Mouse (Mus musculus) midbrain, embryonic 13.5 days (tissue): Measurements from ENCODE around the gene Cdc6. TPM values are rescaled to one million over a fixed set of nuclear protein-coding genes. Genes with fewer than 3 reads are reported as not detected.

Source experiments
- ATAC-seq: fragments of 200-750 bp; cut with Nextera tagmentation; 2 replicates; pipeline ENCODE4 v1.8.0; 2017; ENCODE audit warnings: mild to moderate bottlenecking, moderate TSS enrichment, moderate library complexity
- H3K27ac ChIP-seq: fragments of 300-500 bp; sonication (generic); 2 replicates; pipeline ENCODE4 v1.5.1; 2015; ENCODE audit warnings: inconsistent platforms, mild to moderate bottlenecking, moderate library complexity
- H3K27me3 ChIP-seq: fragments of 300-500 bp; sonication (generic); 2 replicates; pipeline ENCODE4 v1.6.1; 2015; ENCODE audit warnings: mild to moderate bottlenecking, inconsistent platforms
- H3K36me3 ChIP-seq: fragments of 300-500 bp; sonication (generic); 2 replicates; pipeline ENCODE4 v1.6.1; 2015; ENCODE audit warnings: mild to moderate bottlenecking, inconsistent platforms
- H3K4me1 ChIP-seq: fragments of 300-500 bp; sonication (generic); replicated peaks from 2 replicates; pipeline ENCODE4 v1.6.1; 2015; ENCODE audit warnings: inconsistent platforms
- H3K4me2 ChIP-seq: fragments of 300-500 bp; sonication (generic); replicated peaks from 2 replicates; pipeline ENCODE4 v1.6.1; 2015; ENCODE audit warnings: moderate library complexity, mild to moderate bottlenecking, inconsistent platforms
- H3K4me3 ChIP-seq: fragments of 300-500 bp; sonication (generic); replicated peaks from 2 replicates; pipeline ENCODE4 v1.5.1; 2015; ENCODE audit warnings: mild to moderate bottlenecking, inconsistent platforms
- H3K9ac ChIP-seq: fragments of 300-500 bp; sonication (generic); replicated peaks from 2 replicates; pipeline ENCODE4 v1.6.1; 2015; ENCODE audit warnings: mild to moderate bottlenecking, inconsistent platforms
- H3K9me3 ChIP-seq: fragments of 300-500 bp; sonication (generic); 2 replicates; pipeline ENCODE4 v1.6.1; 2016; ENCODE audit warnings: mild to moderate bottlenecking, inconsistent platforms
- WGBS: fragments of 180-500 bp; shearing (Covaris S2); methylation state at CpG from one replicate; pipeline ENCODE4 v1.1.7; 2015; 5-methylcytosine and 5-hydroxymethylcytosine counted together
- polyA plus RNA-seq: library from polyadenylated mRNA; unstranded; fragments of >200 nt; fragmentation: Nextera tagmentation; extraction: Ambion mirVana; gene quantifications from 2 replicates; pipeline ENCODE4 v1.2.1, GENCODE M21; 2015

Gene Cdc6
- polyA plus RNA-seq, 1 experiment from 2014 or later: 11.3 TPM

GRCm38 (mm10) chr11:98959437-98960312 lies 52.1 kb downstream of the Cdc6 start:
- H3K27ac ChIP-seq: peak overlapping the region; percentile 39
- under 1% methylated on average over 43 of the region's 43 CpGs for WGBS

GRCm38 (mm10) chr11:98960313-98960906 lies 52.8 kb downstream of the Cdc6 start:
- Histone ChIP-seq H3K9me3 (no peaks in the 10 kb centered on the region), H3K4me1 (peaks cover 69% of the 10 kb centered on the region), H3K27ac (peak overlapping the region; percentile 39; the same call in 1 of the 2 replicates), H3K27me3 (peaks cover 22% of the 10 kb centered on the region), H3K9ac (peak overlapping the region; percentile 75), H3K4me3 (peak overlapping the region; percentile 58), H3K4me2 (peak overlapping the region; percentile 98), H3K36me3 (no peaks in the 10 kb centered on the region)
- 1% methylated on average over 53 of the region's 53 CpGs for WGBS
- peak; percentile 3; the same call in 1 of the 2 replicates for ATAC-seq

More at GRCm38 (mm10) chr11:98959437-98960312, 52.1 kb downstream of the Cdc6 start:
- Histone ChIP-seq H3K4me2 (peak overlapping the region; percentile 98), H3K27me3 (peaks cover 22% of the 10 kb centered on the region), H3K4me3 (peak overlapping the region; percentile 58), H3K9ac (peak overlapping the region; percentile 75), H3K36me3 (no peaks in the 10 kb centered on the region), H3K9me3 (no peaks in the 10 kb centered on the region), H3K4me1 (peaks cover 69% of the 10 kb centered on the region)
- ATAC-seq: peak; percentile 46

GRCm38 (mm10) chr11:98961051-98961592 lies 53.5 kb downstream of the Cdc6 start:
- Histone ChIP-seq H3K4me3 (peak overlapping the region; percentile 58), H3K9ac (peak overlapping the region; percentile 75), H3K9me3 (no peaks in the 10 kb centered on the region), H3K4me2 (peak overlapping the region; percentile 98), H3K27me3 (peaks cover 22% of the 10 kb centered on the region), H3K27ac (no peak overlapping the region), H3K4me1 (peaks cover 71% of the 10 kb centered on the region), H3K36me3 (no peaks in the 10 kb centered on the region)
- 2% methylated on average over 18 of the region's 18 CpGs for WGBS
- no peak for ATAC-seq

GRCm38 (mm10) chr11:98961766-98962165 lies 54.2 kb downstream of the Cdc6 start:
- Histone ChIP-seq H3K4me1 (peaks cover 77% of the 10 kb centered on the region), H3K9me3 (no peaks in the 10 kb centered on the region), H3K4me3 (peak overlapping the region; percentile 58), H3K27ac (no peak overlapping the region), H3K9ac (peak overlapping the region; percentile 75; the same call in 1 of the 2 replicates), H3K27me3 (peaks cover 22% of the 10 kb centered on the region), H3K36me3 (no peaks in the 10 kb centered on the region), H3K4me2 (peak overlapping the region; percentile 98)
- 7% methylated on average over 8 of the region's 8 CpGs for WGBS
- ATAC-seq: no peak

- Histone ChIP-seq H3K9ac (peak overlapping the region; percentile 62; the same call in 1 of the 2 replicates), H3K9me3 (no peaks in the 10 kb centered on the region), H3K36me3 (no peaks in the 10 kb centered on the region), H3K4me2 (peak overlapping the region; percentile 98), H3K27me3 (peaks cover 22% of the 10 kb centered on the region), H3K4me3 (peak overlapping the region; percentile 58), H3K4me1 (peaks cover 85% of the 10 kb centered on the region), H3K27ac (no peak overlapping the region)
- ATAC-seq: no peak
- WGBS: 9% methylated on average over 12 of the region's 12 CpGs
These were observed 55.0 kb downstream of the Cdc6 start for GRCm38 (mm10) chr11:98962421-98963095.

DNA sequence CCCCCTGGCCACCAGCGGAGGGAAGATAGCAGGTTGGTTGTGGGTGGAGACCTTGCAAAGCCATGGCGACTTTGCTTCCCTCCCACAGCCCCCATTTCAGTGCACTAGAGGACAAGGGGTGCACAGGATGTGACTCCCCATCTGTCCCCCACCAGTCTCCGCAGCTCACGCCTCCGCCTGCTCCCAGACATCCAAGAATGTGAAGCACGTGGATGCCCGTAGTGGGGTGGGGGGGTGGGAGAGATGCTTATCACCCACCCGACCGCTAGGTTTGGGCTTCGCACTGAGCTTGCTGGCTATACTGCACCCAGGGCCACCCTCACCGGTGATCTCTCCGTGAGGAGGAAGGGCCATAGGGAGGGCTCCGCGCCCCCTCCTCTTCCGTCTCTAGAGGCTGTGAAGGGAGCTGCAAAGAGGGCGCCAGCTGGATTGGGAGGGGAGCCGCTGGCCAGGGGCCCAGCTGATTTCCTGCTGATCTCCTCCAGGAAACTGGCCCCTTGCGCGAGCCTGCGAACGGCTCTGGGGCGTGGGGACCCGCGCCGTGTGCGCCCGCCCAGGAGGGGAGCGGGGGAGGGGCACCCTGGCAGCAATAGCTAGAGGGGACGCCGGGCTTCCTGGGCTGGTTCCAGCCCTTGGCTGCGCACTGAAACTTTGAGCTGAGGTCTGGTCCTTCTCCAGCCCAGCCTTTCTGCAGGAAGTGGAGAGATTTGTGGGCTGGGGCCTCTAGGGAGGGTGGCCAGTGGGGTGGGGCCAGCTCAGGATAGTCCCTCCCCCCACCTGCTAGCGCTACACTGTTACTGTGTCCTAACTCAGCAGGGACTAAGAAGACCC lies 55.8 kb downstream of the Cdc6 start:
- H3K36me3 ChIP-seq: no peaks in the 10 kb centered on the region
- peak; percentile 49 for ATAC-seq

GRCm38 (mm10) chr11:98964201-98964615 lies 56.6 kb downstream of the Cdc6 start:
- Histone ChIP-seq H3K4me2 (peak overlapping the region; percentile 98), H3K4me1 (peaks cover 100% of the 10 kb centered on the region), H3K4me3 (peak overlapping the region; percentile 58; the same call in 1 of the 2 replicates), H3K9me3 (no peaks in the 10 kb centered on the region), H3K36me3 (no peaks in the 10 kb centered on the region), H3K27ac (peak overlapping the region; percentile 4), H3K27me3 (peaks cover 22% of the 10 kb centered on the region), H3K9ac (peak overlapping the region; percentile 62; the same call in 1 of the 2 replicates)
- WGBS: 27% methylated on average over 6 of the region's 6 CpGs
- ATAC-seq: no peak

More for the DNA sequence above, 55.8 kb downstream of the Cdc6 start:
- H3K9me3 ChIP-seq: no peaks in the 10 kb centered on the region
- peaks cover 94% of the 10 kb centered on the region for H3K4me1 ChIP-seq
- peak overlapping the region; percentile 4; the same call in 1 of the 2 replicates for H3K27ac ChIP-seq
- peak overlapping the region; percentile 62 for H3K9ac ChIP-seq
- 2% methylated on average over 29 of the region's 32 CpGs for WGBS
- H3K4me3 ChIP-seq: peak overlapping the region; percentile 58
- H3K27me3 ChIP-seq: peaks cover 22% of the 10 kb centered on the region
- peak overlapping the region; percentile 98 for H3K4me2 ChIP-seq

DNA sequence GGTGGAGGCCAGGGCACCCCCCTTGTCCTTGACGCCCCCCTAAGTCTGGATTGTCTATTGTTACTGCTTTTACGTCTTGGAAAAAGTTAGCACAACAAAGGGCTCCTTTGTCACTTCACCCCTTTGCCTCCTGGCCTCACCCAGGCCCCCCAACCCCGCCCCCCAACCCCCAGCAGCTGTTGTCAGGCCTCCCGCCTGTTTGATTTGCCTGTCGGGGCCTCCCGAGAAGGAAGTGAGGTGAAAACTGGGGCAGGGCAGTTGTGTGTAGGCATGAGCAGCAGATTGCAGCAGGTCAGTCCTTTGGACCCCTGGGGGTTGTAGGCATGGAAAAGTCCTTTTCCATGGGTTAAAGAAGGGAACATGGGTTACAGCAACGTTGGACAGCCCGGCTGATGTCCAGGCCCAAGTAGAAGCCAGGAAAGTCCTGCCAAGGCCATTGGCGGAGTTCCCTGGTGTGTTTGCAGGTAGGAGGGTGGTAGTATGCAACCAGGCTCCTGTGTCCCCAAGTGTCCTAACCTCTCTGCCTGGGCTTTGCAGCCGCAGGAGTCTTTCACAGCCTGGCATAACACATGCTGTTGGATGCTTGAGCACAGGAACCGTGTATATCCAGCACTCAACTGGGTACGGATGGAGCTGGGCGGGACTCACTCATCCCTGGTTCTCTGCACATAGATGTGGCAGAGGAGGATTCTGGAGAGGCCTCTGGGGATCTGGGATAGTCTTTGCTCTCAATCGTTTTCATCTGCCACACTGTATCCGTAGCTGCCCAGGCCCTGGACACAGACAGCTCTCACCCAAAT lies 57.2 kb downstream of the Cdc6 start:
- H3K4me3 ChIP-seq: no peak overlapping the region
- H3K27ac ChIP-seq: peak overlapping the region; percentile 5
- H3K4me1 ChIP-seq: peaks cover 100% of the 10 kb centered on the region
- H3K4me2 ChIP-seq: peak overlapping the region; percentile 98
- no peak for ATAC-seq
- H3K27me3 ChIP-seq: peaks cover 22% of the 10 kb centered on the region
- H3K9ac ChIP-seq: peak overlapping the region; percentile 36; the same call in 1 of the 2 replicates
- no peaks in the 10 kb centered on the region for H3K9me3 ChIP-seq
- 24% methylated on average over 15 of the region's 15 CpGs for WGBS
- H3K36me3 ChIP-seq: no peaks in the 10 kb centered on the region

DNA sequence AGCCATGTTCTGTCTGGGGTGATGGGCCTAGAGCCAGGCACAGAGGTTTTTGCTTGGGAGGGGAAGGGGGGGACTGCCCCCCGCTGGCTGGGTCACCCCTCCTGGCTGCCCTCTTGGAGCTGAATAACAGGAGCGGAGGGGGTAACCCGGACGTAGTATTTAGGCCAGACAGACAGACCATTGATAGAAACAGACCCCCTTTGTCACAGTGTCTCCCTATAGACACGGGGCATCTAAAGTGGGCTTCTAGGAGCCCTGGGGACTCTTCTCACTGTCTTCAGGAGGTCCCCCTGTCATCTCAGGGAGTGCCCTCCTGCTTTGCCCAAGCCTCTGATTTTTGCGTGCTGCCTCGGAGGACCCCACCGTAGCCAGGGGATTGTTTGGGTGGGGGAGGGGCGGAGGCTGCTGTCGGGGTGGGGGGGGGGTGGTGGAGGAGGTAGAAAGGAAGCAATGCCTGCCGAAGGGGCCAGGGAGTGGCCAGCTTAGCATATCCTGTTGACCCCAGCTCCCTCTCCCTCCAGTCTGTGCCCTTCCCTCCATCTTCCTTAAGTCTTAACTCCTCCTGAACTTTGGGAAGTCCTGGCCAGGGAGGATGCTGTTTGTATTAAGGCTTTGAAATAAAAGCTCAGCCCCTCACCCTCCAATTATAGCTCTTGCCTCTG lies 57.9 kb downstream of the Cdc6 start:
- Histone ChIP-seq H3K27ac (peak overlapping the region; percentile 5), H3K4me1 (peaks cover 100% of the 10 kb centered on the region), H3K4me3 (no peak overlapping the region), H3K9me3 (no peaks in the 10 kb centered on the region), H3K27me3 (peaks cover 22% of the 10 kb centered on the region), H3K9ac (peak overlapping the region; percentile 36; the same call in 1 of the 2 replicates), H3K4me2 (peak overlapping the region; percentile 98), H3K36me3 (no peaks in the 10 kb centered on the region)
- no peak for ATAC-seq
- 6% methylated on average over 10 of the region's 11 CpGs for WGBS
